Mouse (Mus musculus) mammary gland, adult 2 months (tissue): ENCODE measurements around the gene Arntl2. TPM values are rescaled to one million over a fixed set of nuclear protein-coding genes. Genes with fewer than 3 reads are reported as not detected.

Source experiments
- polyA plus RNA-seq: library from polyadenylated mRNA; depleted of rRNA; stranded (reverse); fragments of >200 nt; gene quantifications from 2 replicates; pipeline ENCODE4 v1.2.3, GENCODE M21; 2012; ENCODE audit warnings: low replicate concordance; rRNA removed

Gene Arntl2
- 9.6 and 13.0 TPM in 2 replicates for polyA plus RNA-seq

DNA sequence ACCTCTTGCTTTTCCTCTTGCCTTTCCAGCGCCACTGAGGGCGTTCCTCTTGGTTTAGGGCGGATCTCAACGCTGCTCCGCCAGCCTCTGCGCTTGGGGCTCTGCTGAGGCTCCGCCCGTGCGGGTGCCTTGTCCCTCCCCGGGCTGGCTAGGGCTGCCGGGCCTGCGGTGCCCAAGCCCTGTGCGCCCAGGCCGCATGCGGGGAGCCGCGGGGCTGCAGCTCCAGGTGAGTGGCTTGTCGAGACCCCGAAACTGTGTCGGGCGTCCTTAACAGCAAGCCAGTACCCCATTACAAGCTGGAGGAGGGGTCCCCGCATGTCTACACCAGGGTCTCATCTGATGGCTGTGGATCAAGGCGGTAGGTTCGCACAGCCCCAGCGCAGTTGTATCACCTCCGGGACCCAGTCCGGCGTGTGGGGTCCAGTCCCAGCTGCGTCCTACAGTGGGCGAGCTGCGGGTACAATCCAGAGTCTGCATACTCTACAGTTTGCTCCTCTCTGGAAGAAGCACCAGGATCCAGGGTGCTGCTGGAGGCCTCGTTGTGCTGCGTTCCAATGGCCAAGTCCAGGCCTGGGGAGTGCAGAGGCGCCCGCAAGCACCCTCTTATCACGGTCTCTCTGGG, at the start of gene Arntl2:
TSS of gene Arntl2 (plus strand) at position 132 of the 622 bp plus-strand sequence.

DNA sequence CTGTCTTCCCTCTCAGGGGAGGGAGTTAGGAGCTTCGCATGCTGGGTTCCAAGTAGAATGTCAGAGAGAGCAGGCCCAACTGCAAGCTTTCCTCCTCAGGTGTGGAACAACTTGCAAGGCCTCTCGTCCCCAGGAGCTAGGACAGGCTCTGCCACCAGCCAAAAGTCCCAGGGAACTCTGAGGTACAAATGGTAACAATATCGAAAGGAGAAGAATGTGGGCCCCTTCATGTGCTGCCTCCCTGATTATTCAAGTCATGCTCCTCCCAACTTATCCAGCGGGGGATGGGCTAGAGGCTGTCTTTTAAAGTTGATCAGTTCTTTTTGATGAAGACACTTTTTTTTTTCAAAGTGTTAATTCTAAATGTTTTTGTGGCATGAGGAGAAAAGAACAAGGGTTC, 54.2 kb downstream of the Arntl2 start, which contains the start of gene Smco2:
TSS of gene Smco2 (plus strand) at position 55 of the 400 bp plus-strand sequence.

Other genes starting within 250 kb of the Arntl2 start
- 41.7 and 120 TPM in 2 replicates for gene Fgfr1op2, start 218.9 kb upstream of the Arntl2 start, polyA plus RNA-seq
- 12.2 and 14.6 TPM in 2 replicates for gene Ints13, start 218.2 kb upstream of the Arntl2 start, polyA plus RNA-seq
- gene Med21, start 153.5 kb upstream of the Arntl2 start, polyA plus RNA-seq: 12.9 and 48.0 TPM in 2 replicates
- 9.6 and 11.4 TPM in 2 replicates for gene Tm7sf3, start 153.2 kb upstream of the Arntl2 start, polyA plus RNA-seq
- gene Stk38l, start 71.1 kb upstream of the Arntl2 start, polyA plus RNA-seq: 2.8 and 7.2 TPM in 2 replicates
- not detected in 2 replicates for gene Smco2, start 54.0 kb downstream of the Arntl2 start, polyA plus RNA-seq
- 15.1 and 22.5 TPM in 2 replicates for gene Ppfibp1, start 92.4 kb downstream of the Arntl2 start, polyA plus RNA-seq
- gene 1700034J05Rik, start 158.4 kb downstream of the Arntl2 start, polyA plus RNA-seq: not detected in 2 replicates
- 0.13 TPM in 1 of 2 replicates, not detected in the other for gene Rep15, start 236.5 kb downstream of the Arntl2 start, polyA plus RNA-seq
- 5.8 and 7.0 TPM in 2 replicates for gene Mrps35, start 246.7 kb downstream of the Arntl2 start, polyA plus RNA-seq